ENCODE assay signal across 14 mouse cellular contexts in genomic region chr10:63583798-63584374, GRCm38 (mm10).
A peak's percentile ranks its signal among the peaks of the same experiment; 100 is the strongest.
DNase-seq lines count a peak whose midpoint lies in the region; ATAC-seq and TF ChIP-seq lines count a peak whose summit lies in the region.
"Had no signal": no experiment of that assay in that cellular context is flagged by ENCODE, and none has a peak within 500 bp of the region (broad histone marks: within the 10 kb centered on the region; RNA-seq: fewer than 3 reads in every experiment).

No protein-coding gene starts in this region.

- no peaks in the 10 kb centered on the region; the same call in 1 of the 2 replicates for H3K27me3 ChIP-seq in forebrain, embryonic 12.5 days
- no peaks in the 10 kb centered on the region for H3K27me3 ChIP-seq in forebrain, embryonic 14.5 days (replicated peaks; ENCODE audit: control insufficient read depth, insufficient read depth, low read length)
- H3K27me3 ChIP-seq in liver, embryonic 11.5 days (replicated peaks; ENCODE audit: control insufficient read depth, insufficient read depth, low read length): no peaks in the 10 kb centered on the region
- no peaks in the 10 kb centered on the region for H3K27me3 ChIP-seq in hindbrain, postnatal 0 days (ENCODE audit: insufficient read depth, low read length)

- no peak for TF ChIP-seq CTCF in hindbrain, postnatal 0 days (IDR thresholded peaks at IDR 0.05; ENCODE audit: low read depth)

- H3K36me3 ChIP-seq in forebrain, embryonic 12.5 days (replicated peaks): no peaks in the 10 kb centered on the region
- H3K36me3 ChIP-seq in forebrain, embryonic 14.5 days (ENCODE audit: control insufficient read depth, insufficient read depth, low read length): no peaks in the 10 kb centered on the region
- no peaks in the 10 kb centered on the region for H3K36me3 ChIP-seq in liver, embryonic 11.5 days (ENCODE audit: control insufficient read depth, insufficient read depth, low read length)
- H3K36me3 ChIP-seq in hindbrain, postnatal 0 days (ENCODE audit: insufficient read depth, low read length): no peaks in the 10 kb centered on the region

- no peaks in the 10 kb centered on the region for H3K9me3 ChIP-seq in forebrain, embryonic 12.5 days
- H3K9me3 ChIP-seq in forebrain, embryonic 14.5 days (replicated peaks; ENCODE audit: control insufficient read depth, low read length): no peaks in the 10 kb centered on the region
- H3K9me3 ChIP-seq in liver, embryonic 11.5 days (ENCODE audit: control insufficient read depth, low read length): no peaks in the 10 kb centered on the region
- H3K9me3 ChIP-seq in hindbrain, postnatal 0 days (ENCODE audit: low read length): no peaks in the 10 kb centered on the region

- H3K9ac ChIP-seq in forebrain, embryonic 12.5 days: no peak overlapping the region
- no peak overlapping the region for H3K9ac ChIP-seq in forebrain, embryonic 14.5 days (ENCODE audit: low read length)
- no peak overlapping the region for H3K9ac ChIP-seq in liver, embryonic 11.5 days (ENCODE audit: low read depth, low read length)
- no peak overlapping the region for H3K9ac ChIP-seq in hindbrain, postnatal 0 days (replicated peaks; ENCODE audit: low read length)

- no peaks in the 10 kb centered on the region for H3K4me1 ChIP-seq in forebrain, embryonic 12.5 days
- H3K4me1 ChIP-seq in forebrain, embryonic 14.5 days (ENCODE audit: control insufficient read depth, insufficient read depth, low read length): no peaks in the 10 kb centered on the region
- no peaks in the 10 kb centered on the region for H3K4me1 ChIP-seq in liver, embryonic 11.5 days (replicated peaks; ENCODE audit: control insufficient read depth, insufficient read depth, low read length)
- no peaks in the 10 kb centered on the region for H3K4me1 ChIP-seq in hindbrain, postnatal 0 days (ENCODE audit: insufficient read depth, low read length)

- ATAC-seq in forebrain, embryonic 12.5 days (ENCODE audit: low FRiP score): no peak
- no peak for ATAC-seq in forebrain, embryonic 14.5 days
- no peak for ATAC-seq in liver, embryonic 11.5 days (replicated peaks; ENCODE audit: low FRiP score)
- ATAC-seq in hindbrain, postnatal 0 days: no peak

- H3K4me2 ChIP-seq in forebrain, embryonic 12.5 days: peak overlapping the region; percentile 19; the same call in 1 of the 2 replicates
- no peak overlapping the region for H3K4me2 ChIP-seq in forebrain, embryonic 14.5 days (ENCODE audit: low read length)
- H3K4me2 ChIP-seq in liver, embryonic 11.5 days: peak overlapping the region; percentile 42
- H3K4me2 ChIP-seq in hindbrain, postnatal 0 days (ENCODE audit: low read depth, low read length): peak overlapping the region; percentile 24; the same call in 1 of the 2 replicates

- WGBS in forebrain, embryonic 12.5 days: 76% methylated on average over 20 of the region's 20 CpGs
- 74% methylated on average over 20 of the region's 20 CpGs for WGBS in forebrain, embryonic 14.5 days
- 56% methylated on average over 20 of the region's 20 CpGs for WGBS in liver, embryonic 11.5 days
- WGBS in hindbrain, postnatal 0 days: 73% methylated on average over 20 of the region's 20 CpGs

- DNase-seq in forebrain, embryonic 14.5 days (ENCODE audit: low spot score): no peak
- DNase-seq in liver, embryonic 11.5 days (ENCODE audit: low spot score): no peak
- DNase-seq in liver (no peak), ES-CJ7 (ENCODE audit: low read depth, low spot score) (peak; percentile 27)
- no peak for DNase-seq in hindbrain, postnatal 0 days (ENCODE audit: low spot score)
- DNase-seq in right cerebral cortex, adult 2 months (ENCODE audit: low spot score in 2 of 2): no peak
- DNase-seq in cerebellum, adult 11 months: no peak
- DNase-seq: adrenal gland, postnatal 25 days; cerebellum, adult 8-10 months; gastrocnemius, postnatal 36 days; heart, postnatal 4 days; thymus, postnatal 4 days had no signal

- H3K4me3 ChIP-seq in forebrain, embryonic 12.5 days (replicated peaks): no peak overlapping the region
- H3K4me3 ChIP-seq in forebrain, embryonic 14.5 days (ENCODE audit: low read depth, low read length): no peak overlapping the region
- H3K4me3 ChIP-seq in liver, embryonic 11.5 days (ENCODE audit: low read depth, low read length): no peak overlapping the region
- H3K4me3 ChIP-seq in hindbrain, postnatal 0 days (ENCODE audit: low read length): no peak overlapping the region

- no peak overlapping the region for H3K27ac ChIP-seq in forebrain, embryonic 12.5 days
- H3K27ac ChIP-seq in forebrain, embryonic 14.5 days (ENCODE audit: low read depth, low read length): no peak overlapping the region
- H3K27ac ChIP-seq in liver, embryonic 11.5 days (ENCODE audit: low read depth, low read length): no peak overlapping the region
- no peak overlapping the region for H3K27ac ChIP-seq in hindbrain, postnatal 0 days
- H3K27ac ChIP-seq: macrophage had no signal
